Mouse (Mus musculus) embryo, embryonic 11.5 days (tissue): ENCODE measurements around the gene Rap1gds1.

Source experiments
- DNase-seq: peaks from one replicate; pipeline ENCODE4 v3.0.0-alpha.2; 2012; ENCODE audit warnings: low read depth, low spot score

Rap1gds1 gene

DNA sequence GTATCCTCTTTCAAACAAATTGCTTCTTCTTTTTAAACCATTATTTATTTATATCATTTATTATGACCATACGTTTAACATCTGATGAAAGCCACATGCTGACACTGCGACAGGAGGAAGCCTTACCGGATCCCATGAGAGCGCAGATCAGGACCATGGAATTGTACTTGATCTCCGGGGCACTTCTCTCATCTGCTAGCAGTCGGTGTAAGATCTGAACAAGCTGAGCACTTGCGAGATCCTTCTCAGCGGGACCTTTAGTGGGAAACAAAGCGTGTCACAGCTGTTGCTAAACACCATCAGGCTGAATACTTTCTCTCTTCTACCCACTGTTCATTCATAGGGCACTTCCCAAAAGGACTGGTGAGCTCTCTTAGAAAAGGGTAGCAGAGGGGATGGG lies 133.4 kb downstream of the Rap1gds1 start:
- DNase-seq, result no peak

DNA sequence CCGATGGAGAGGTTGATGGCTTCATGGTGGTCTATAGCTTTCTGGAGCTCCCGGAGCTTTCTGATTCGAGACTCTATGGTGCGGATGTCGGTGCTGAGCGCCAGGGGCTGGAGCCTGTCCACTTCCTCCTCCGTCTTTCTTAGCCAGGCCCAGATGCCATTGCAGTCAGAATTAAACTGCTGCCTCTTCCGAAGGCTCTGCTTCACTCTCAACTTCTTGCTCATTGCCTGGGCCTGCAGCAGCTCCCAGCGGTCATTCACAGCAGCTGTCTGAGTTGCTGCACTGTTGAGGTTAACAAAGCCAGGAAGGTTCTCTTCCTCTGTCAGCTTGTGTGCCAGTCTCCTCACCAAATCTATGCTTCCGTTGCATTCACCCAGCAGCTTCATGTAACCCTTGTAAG lies 137.8 kb downstream of the Rap1gds1 start:
- no peak for DNase-seq

DNA sequence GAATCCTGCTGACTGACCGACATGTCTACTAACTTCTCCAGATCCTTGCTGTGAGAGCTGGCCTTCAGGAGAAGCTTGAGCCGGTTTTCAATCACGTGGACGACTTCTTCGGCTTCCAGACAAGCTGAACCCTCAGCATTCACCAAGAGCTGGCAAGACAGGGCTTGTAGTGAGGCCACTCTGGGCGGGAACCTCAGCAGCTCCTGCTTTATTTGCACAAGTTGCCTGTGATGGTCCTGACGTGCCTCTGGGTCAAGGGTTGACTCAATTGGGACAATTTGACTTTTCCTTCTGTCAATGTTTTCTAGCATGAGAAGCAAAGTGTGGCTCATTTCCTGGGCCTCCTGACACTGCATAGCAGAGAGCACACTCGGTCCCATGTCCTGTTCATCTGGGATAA lies 138.2 kb downstream of the Rap1gds1 start:
- DNase-seq, result no peak

DNA sequence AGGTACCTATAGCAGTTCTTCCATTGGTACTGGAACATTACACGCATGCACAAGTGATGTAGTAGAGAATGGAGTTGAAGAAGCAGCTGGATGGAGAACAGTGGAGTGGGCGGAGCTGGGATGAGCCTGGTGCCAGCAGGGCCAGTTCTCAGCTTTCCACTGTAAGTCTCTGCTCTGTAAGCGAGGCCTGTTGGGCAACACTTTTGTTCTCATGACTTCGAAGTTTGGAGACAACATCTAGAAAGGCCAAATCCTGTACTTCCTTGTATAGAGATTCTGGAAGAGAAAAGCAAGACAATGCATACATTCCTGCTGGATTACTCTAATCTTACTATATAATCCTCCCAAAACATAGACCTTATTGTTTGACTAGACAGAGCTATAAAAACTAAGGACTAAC lies 147.6 kb downstream of the Rap1gds1 start:
- DNase-seq, result no peak

DNA sequence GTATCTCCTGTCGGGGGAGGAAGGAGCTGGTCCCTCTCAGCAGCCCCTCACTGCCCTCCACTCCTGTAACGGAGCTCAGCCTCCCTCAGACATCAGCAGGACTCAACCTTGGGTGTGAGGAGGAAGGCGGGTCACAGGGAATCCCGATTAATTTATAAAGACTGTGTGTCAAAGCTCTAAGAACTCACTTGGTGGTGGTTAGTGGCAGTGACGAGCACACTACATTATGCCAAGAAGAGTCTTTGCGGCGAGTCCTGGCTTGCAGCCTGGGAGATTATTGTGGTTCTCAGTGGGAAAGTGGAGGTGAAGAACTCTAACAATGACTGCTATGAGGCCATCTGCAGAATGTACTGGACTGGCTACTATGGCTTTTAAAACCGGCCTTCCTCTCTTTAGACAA lies 148.8 kb downstream of the Rap1gds1 start:
- DNase-seq, result no peak

DNA sequence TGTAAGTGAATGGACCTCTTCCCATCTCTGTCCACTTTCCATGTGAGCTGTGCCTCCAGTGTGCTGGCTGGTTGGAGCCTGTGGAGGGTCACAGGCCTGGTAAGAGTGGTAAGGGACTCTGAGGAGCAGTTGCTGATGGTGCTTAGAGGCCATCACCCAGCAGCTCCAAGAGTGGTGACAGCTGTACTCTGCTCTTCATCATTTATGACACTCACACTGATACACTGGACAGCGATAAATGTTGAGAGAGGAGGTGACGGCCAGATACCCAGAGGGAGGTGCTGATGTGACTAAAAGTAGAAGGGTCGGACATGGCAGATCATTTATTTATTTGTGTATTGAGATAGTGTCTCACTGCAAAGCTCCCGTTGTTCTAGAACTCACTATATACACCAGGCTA lies 156.8 kb downstream of the Rap1gds1 start:
- DNase-seq, result no peak

DNA sequence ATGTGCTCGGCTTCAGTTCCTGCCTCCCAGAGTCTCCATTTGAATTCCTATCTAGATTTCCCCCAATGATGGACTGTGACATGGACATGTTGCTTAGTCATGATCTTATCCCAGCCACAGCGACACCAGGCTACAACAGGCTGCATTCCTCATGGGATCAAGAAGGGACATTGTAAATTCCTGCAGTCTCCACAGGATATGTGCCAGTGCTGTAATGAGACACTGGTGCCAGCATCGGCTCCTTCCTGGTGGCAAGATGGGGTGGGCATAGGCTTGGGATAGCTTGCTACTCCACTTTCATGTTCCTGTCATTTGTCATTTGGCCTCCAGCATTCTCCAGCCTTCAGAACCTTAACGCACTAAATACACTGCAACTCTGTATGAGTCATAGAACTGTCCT lies 158.0 kb downstream of the Rap1gds1 start:
- no peak for DNase-seq

DNA sequence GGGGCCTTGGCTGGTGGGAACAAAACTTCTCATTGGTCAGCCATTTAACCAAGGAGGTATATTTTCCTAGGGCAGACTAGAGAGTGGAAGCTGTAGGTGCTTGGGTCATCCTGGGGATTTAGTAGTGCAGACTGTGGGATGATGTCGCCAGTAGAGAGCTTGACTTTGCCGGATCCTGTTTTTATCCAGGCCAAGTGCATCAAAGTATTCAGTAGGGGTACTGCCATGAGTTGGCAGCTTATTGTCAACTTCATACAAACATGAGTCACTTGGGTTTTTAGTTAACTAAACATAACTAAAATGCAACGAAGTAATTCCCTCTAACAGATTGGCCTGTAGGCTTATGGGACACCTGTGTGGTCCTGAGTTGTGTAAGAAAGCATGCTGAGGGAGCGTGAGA lies 158.4 kb downstream of the Rap1gds1 start:
- no peak for DNase-seq

DNA sequence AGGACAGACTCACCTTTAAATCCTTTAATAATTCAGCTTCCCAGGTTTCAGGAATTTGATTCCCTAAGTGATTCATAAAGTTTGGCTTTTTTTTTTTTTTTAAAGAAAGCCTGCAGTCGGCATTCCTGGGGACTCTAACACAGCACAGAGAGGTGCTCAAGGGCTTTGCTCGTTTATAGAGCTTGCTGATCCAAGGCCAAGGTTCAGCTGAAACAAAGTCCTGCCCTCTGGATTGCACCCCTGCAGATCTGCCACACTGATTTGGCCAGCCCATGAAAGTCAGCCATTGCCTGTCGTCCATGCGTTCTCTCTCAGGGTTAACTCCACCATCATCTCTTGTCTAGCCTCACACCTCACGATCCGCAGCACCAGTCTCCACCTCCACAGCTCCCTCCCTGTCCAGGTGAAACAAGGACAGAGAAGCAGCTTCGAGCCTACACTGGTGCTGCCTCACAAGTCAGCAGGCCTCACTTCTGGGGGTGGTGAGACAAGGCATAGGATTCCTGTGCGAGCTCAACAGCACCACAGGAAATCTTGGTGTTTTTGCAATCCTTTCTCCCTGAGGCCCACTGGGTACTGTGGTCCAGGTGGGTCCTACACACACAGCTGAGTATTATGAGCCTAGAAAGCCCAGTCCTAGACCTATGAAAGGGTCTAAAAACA lies 160.2 kb downstream of the Rap1gds1 start:
- DNase-seq, result no peak

DNA sequence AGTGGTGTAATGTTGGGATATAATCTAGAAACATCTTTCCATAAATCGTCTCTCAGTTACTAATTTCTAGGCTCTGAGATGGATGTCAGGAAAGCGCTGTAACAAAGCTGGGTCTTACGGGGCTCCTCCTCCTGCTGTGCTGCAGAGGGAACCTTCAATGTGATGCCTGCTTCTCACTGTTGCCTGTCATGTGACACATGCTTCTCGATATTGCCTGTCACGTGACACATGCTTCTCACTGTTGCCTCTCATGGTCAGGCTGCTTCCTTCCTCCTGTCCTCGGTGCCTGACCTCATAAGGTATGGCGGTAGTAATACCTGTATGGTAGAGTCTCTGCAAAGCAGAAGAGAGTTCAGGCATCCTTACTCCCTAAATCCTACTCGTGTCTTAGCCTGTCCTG lies 162.5 kb downstream of the Rap1gds1 start:
- DNase-seq, result no peak

DNA sequence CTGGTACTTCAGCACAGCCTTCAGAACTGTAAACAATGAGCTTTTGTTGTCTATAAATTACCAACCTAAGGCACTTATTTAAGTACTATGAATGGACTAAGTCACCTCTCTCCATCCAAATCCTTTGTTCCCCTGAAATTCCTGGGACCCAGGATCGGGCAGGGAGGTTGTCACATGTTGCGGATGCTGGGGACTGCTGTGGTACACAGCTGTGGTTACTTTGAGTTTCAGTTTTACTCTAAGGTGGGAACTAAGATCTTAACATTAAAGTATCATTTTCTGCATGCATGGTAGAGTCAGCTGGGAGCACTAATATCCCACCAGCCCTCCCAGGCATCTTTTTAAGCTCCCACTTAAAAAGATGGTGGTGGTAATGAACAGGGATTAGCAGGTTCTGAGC lies 165.7 kb downstream of the Rap1gds1 start:
- no peak for DNase-seq

DNA sequence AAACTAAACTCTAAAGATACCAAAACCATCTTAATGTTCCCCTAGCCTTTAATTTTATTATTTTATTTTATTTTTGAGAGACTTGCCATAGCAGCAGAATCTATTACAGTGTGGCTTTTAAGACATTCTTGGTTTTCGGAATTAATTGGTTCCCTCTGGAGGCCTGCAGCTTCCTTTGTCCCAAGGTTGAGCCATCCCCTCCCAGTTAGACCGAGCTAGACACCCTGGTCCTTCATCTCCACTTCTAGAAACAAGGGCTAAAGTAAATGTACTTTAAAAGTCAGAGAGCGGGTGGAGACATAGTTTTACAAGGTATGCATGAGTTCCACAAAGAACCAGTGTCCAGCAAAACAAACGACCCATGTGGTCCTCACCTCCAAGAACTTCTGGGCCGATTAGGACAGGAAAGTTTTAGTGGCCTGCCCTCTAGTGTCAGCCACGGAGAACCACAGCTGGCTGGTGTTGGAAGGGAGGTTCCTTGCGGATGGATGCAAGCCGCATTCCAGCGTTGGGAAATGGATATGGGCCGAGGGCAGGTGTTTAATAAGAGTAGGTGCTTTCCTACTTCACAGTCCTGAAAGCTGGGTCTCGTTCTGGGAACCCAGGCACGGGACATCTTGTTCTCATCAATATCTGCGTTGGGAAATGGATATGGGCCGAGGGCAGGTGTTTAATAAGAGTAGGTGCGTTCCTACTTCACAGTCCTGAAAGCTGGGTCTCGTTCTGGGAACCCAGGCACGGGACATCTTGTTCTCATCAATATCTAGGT lies 168.7 kb downstream of the Rap1gds1 start:
- DNase-seq, result peak; percentile 69

DNA sequence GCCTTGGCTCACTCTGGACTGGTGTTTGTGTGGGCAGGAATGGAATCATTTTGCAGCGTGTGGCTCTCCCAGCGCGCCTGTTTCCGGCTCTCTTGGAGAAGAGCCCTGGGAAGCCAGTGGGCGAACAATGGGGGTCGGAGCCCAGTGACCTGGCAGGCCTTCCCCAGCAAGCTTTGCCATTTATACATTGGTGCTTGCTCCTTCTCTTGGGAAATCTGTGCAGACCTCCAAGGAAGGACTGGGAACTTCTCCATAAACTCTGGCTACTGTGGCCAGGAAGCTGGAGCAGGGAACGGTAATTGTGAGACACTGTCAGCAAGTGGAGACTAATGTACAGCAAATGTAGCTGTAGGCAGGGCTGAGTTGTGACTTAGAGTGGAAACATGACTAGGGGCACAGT lies 169.3 kb downstream of the Rap1gds1 start:
- peak; percentile 14 for DNase-seq

DNA sequence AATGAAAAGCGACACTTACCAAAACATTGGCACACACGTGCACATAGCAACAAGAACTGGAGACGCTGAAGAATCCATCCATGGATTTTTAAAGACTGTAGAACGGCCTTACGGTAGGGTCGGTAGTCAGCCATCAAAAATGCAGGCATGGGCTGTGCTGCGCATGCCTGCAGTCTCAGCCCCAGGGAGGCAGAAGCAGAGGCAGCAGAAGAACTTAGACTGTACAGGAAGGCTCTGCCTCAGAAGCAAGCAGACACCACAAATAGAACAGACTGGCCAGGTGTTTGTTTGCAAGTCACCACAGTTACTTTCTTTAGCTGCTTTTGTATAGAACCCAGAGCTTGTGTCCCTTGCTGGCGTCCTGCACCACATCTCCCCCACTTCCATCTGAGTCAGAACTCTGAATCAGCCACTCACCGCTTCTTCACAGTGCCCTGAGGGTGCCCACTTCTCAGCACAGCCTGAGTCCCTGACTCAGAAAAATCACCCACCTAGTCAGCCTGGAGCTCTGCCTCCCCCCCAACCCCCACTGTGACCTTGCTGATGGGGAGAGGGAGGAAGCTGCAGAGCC lies 174.3 kb downstream of the Rap1gds1 start:
- DNase-seq, result no peak

DNA sequence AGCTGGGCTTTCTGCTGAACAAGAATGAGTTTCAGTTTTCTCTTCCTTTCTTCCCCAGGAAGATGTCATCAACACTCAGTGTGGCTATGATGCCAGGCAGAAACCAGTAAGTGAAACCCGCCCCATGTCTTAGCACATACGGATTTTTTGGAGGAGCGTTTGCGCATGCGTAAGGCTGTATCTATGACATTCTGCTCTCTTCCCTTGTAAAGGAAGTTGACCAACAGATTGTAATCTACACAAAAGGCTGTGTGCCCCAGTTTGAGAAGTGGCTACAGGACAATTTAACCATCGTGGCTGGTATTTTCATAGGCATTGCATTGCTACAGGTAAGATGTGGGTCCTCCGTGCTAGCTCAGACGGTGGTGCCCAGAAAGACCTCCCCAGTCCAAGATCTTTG lies 176.9 kb downstream of the Rap1gds1 start:
- no peak for DNase-seq

DNA sequence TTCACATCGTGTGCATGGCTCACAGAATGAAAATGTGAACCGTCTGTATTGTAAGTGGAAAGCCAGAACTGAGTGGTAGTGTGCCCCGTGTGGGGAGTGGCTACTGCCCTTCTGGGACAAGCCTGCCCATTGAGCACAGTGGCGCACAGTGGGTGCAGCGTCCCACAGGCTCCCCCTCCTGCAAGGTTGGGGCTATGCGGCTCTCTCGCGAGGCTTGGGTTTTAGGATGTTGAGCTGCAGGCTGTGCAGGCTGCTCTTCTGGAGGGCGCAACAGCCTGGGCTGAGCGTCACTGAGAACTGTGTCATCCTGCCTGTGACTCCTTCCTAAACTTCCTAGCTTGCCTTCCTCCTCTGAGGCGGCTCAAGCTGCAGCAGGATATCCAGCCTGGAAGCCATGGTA lies 177.5 kb downstream of the Rap1gds1 start:
- DNase-seq, result no peak

DNA sequence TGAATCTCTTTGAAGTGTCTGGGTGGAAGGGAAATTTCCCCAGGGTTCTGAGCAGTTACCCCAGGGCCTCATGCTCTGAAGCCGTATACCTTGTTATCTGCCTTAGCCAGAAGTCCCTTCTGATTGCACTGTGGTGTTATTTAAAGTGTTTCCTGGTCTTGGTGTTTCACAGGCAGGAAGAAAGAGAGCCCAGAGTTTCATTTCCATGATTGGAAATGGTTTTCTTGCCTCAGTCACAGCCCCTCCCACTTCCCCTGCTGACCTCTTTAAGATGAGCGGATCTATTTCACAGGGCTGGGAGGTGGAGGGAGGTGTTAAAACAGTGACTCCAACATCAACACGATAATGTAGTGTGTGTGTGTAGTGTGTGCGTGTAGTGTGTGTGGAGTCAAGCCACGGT lies 181.5 kb downstream of the Rap1gds1 start:
- DNase-seq, result no peak

DNA sequence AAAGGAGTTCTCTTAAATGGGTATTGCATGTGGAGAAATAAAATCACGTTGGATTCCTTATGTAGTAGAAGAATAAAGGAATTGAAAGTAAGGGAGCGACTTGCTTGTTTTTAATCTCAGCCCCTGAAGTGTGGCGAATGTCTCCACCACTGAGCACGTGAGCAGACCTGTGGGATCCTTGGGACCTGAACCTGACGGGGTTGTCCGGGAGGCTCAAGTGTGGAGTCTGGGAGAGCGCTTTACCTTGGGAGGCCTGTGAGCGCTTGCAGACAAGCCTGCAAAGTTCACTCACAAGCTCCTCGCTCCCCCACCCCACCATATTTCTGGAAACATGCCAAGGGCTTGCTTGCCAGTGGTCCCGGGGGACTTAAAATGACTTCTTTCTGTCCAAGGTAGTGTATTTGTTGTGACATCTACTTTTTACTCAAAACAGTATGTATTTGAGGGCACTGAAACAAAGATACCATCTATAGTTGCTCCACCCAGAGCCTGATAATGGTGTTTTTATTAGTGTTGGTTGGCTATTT lies 185.2 kb downstream of the Rap1gds1 start:
- DNase-seq, result no peak

DNA sequence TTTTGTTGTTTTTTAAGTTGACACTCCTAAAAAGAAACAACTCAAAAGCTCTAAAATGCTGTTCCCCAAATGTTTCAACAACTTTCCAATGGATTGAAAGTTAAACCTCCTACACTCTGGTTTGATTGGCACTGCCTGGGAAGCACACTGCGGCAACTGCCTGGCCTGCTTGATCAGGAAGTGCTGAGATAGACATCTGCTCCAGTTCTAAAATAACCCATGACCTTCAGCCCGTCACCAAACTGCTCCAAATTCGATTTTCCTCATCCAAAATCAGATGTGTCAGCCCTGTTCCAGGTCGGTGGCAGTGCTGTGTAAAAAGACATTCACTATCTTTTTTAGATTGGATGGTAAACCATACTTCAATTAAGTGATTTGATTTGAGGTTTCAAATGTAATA lies 185.8 kb downstream of the Rap1gds1 start:
- no peak for DNase-seq

DNA sequence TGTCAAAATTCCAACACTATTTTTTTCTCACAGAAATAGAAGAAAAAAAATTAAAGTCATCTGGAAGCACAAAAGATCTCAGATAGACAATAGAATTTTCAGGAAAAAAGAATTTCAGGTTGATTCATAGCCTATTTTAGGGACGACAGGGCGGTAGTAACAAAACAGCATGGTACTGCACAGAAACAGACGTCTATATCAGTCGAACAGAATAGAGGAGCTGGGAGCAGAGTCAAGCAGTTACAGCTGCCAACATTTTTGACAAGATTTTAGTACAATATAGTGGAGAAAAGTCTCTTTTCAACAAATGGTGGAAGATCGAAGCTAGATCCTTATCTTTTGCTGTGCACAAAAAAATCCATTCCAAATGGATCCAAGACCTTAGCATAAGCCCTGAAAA lies 188.9 kb downstream of the Rap1gds1 start:
- DNase-seq, result no peak

DNA sequence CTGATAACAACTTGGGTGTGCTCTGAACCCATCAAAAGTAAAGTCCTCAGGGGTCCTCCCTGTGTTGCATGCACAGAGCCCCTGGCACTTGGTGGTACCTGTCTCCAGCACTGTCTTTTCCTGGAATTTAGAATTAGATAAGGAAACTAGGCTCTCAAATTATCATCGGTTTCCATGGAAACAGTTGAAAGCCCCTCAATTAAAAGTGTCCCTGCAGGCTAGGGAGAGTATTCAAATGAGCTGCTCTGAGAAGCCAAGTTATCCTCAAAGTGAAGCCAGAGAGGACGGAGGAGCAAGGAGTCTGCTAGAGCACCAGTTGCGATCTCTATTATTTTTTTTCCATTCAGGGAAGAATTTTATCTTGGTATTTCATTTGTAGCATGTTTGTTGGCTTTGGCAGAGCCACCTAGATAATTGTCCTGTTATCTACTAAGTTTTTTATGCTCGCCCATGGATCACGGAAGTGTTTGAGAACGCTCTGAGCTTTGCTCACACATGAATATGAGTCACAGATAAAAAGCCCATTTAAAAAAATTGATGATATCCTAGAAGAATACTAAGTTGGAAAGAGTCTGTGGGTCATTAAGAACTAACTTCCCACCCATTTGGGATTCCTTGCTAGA lies 193.2 kb downstream of the Rap1gds1 start:
- DNase-seq, result no peak

DNA sequence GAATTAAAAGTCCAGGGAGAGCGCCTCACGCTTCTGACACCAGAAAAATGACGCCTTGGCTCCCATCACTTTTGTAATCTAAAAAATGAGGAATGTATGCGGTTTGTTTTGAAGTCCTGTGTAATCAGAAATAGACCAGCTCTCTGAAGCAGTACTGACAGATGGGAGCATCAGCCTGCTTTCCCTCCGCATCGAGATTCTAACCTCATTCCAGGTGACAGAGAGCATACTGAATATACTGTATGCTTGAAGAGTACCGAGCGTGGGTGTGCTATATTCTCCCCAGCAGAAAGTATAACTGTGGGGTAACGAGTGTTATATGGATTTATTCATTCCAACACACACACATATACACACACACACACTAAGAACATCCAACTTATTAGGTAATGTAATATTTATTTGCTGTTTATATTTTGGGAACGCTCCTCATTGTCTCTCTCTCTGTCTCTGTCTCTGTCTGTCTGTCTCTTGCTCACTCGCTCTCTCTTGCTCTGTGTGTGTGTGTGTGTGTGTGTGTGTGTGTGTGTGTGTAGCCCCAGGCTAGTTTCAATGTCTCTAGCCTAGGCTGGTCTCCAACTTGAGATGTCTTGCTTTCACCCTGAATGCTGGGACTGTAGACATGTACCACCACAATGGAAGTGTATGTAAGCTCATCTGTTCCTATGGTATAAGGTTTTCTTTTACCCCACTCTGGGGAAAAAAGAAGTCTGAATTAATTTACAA lies 193.8 kb downstream of the Rap1gds1 start:
- no peak for DNase-seq
